Mouse (Mus musculus) kidney, embryonic 16.5 days (tissue): ENCODE measurements around the gene Cfap161. TPM values are rescaled to one million over a fixed set of nuclear protein-coding genes. Genes with fewer than 3 reads are reported as not detected.

ENCODE experiments used
- polyA plus RNA-seq: library from polyadenylated mRNA; unstranded; fragments of >200 nt; fragmentation: Nextera tagmentation; extraction: Ambion mirVana; gene quantifications from 2 replicates; pipeline ENCODE4 v1.2.1, GENCODE M21; 2015

The Cfap161 gene
- polyA plus RNA-seq, 1 experiment from 2014 or later: 0.11 TPM

Other genes with a start within 250 kb of the Cfap161 start
- 1.4 and 2.3 TPM in 2 replicates for gene Tmc3, start 210.0 kb downstream of the Cfap161 start, polyA plus RNA-seq
- 30.9 and 31.7 TPM in 2 replicates for gene Stard5, start 162.9 kb downstream of the Cfap161 start, polyA plus RNA-seq
- 4.5 and 5.1 TPM in 2 replicates for gene Il16, start 49.2 kb downstream of the Cfap161 start, polyA plus RNA-seq
- gene Tlnrd1, start 89.4 kb upstream of the Cfap161 start, polyA plus RNA-seq: 7.4 and 8.1 TPM in 2 replicates
- 112 and 113 TPM in 2 replicates for gene Mesd, start 89.6 kb upstream of the Cfap161 start, polyA plus RNA-seq